Mouse (Mus musculus): ENCODE results near the gene Ccdc127.

- no peak for TF ChIP-seq GATA1 (IDR thresholded peaks at IDR 0.05; ENCODE audit: borderline replicate concordance, low read length)
- no peak for TF ChIP-seq FLI1 (IDR thresholded peaks at IDR 0.05; ENCODE audit: low read length)
These were observed 20.8 kb upstream of the Ccdc127 start for GRCm38 (mm10) chr13:74329321-74329720.

All from megakaryocyte, embryonic 14.5 days (primary cell).